Mouse (Mus musculus): ENCODE measurements around the gene Ppp4r4.

DNA sequence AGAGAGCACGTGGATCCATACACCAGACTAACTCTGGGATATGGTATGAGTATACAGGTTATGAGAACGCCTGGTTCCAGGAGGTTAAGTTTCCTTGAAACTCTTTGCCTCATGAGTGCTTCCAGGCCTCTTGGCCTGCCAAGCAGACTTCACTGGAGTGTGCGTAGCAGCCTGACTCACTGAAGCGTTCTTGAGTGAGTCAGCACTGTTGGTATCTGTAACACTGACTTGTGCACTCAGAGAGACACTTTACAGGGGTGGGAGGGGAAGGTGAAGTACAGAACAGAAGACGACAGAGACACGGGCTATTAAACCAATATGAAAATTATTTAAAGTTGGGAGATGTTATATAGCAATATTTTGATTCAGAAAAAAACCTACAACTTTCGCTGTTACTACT is 33.1 kb downstream of the Ppp4r4 start:
- no peak for TF ChIP-seq GATA1 (IDR thresholded peaks at IDR 0.05; ENCODE audit: low read length)
- no peak for TF ChIP-seq TAL1 (IDR thresholded peaks at IDR 0.05; ENCODE audit: low read length)

All from erythroblast, embryonic 14.5 days (primary cell).